Mouse (Mus musculus) adrenal gland, adult (tissue): ENCODE measurements around the gene Gm42906.
A peak's percentile ranks its signal among the peaks of the same experiment; 100 is the strongest.

Experiments
- DNase-seq, 2 experiments: peaks; one replicate each; pipeline ENCODE4 v3.0.0; 2022 to 2023; ENCODE audit warnings: low spot score in 1 of 2; ENCODE audit not compliant: inconsistent age in 2 of 2

Gm42906 gene

DNA sequence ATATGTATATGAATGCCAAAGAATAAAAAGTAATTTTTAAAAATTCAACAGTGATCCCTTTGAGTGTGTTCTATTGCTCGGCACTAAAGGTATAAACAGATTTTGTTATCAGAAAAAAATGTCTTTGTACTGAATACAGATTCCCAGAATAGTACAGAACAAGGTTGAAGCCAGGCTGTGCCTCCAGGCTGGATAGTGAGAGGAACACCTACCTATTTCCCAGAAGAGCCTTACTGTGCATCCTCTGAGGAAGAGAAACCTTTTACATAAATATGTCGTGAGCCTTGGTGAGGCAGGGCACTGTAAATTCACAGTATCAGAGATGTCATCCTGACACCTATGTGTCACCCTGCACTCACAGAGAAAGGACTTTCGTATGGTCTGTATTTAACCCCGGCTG is 31.8 kb downstream of the Gm42906 start:
- no peak for DNase-seq

- peak in 1 of 2 experiments; percentile 39 for DNase-seq
These were observed 33.3 kb downstream of the Gm42906 start for GRCm38 (mm10) chr5:151394690-151395089.

DNA sequence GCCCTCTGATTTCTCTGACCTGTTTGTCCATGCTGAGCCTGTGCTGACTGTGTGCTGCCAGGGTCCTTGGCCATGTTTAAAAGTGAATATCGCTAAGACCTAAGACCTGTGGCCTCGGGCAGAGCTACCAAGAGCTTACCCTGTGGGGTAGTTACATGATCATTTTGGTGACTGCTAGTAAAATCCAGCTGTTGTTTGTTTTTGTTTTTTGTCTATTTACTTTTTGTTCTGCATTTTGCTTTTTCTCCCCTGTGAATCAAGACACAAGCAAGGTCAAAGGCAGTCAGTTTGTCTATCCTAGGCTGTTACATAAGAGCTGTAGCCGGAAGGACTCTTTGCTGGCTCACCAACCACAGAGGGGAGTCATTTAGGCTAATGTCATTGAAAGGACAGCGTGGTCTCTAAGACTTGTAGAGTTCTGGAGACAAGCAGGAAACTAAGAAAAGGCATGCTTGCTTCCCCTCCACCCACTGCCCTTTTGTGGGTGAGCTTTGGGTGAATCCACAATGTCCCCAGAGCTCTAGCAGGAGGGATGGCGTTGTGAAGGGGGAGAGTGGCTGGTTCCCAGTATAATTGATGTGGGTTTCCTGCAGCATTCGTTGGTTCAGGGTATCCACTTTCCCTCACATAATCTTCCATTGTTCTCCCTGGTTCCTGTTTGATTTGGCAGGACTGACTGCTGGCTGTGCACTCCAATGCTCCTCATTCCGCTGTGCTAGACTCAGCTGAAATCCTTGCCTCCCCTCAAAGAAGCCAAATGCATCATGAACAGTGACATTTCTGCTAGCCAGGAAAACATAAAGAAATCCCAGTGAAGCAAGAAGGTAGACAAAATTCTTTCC is 33.9 kb downstream of the Gm42906 start:
- peak; percentile 15 to 63 for DNase-seq

DNA sequence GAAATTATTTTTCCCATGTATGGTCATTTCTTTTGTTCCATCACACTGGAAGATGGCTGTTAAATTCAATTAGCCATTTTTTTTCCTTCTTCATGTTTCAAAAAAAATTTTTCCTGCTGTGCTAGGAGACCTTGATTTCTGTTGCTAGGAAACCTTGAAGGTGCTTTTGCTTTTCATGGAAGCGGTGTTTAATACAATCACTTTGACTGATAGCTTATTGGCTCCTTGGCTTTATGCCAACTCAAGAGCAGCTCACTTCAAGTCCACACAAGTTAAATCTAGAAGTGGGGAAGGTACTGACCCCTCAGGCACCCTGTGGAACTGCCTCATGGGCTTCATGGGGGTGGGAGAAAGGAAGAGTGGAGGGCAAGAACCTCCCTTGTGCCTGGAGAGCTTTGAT is 38.1 kb downstream of the Gm42906 start:
- DNase-seq = peak in 1 of 2 experiments; percentile 61

DNA sequence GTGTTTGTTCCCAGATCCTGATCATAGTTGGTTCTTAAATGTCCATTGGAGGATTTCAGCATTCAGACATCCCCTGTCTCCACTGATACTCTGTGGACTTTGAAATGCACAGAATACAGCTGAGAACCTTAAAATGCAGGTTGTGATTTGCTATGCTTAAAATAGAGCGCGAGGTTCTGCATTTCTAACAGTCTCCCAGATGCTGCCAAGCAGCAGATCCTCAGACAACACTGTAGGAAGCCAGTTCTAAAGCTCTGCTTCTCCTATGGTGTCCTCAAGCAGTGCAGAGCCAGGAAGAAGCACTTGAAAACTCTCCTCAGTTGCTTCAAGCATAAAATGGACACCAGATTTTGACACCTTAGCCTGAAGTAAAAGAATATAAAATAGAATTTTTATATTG is 48.1 kb downstream of the Gm42906 start:
- DNase-seq = no peak

DNA sequence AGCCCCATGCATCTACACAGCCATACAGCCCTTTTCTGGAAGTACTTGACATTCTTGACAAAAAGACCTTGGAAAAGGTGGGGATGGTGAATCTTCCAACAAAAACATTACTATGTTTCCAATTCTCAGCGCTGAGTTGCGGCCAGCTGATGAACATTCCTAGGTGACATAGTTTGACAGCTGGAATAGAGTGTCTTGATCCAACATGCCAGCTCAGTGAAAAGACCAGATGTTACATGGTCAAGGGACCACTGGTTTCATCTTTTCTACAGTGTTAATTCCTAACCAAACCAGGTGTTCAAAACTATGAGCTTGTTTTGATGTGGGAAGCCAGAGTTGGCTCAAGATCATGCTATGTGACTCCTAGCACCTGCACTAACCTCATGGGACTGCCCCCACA is 48.8 kb downstream of the Gm42906 start:
- DNase-seq = no peak

GRCm38 (mm10) chr5:151376931-151377330 is 51.0 kb downstream of the Gm42906 start:
- DNase-seq = peak in 1 of 2 experiments; percentile 75

GRCm38 (mm10) chr5:151374825-151375224 is 53.1 kb downstream of the Gm42906 start:
- no peak for DNase-seq

- no peak for DNase-seq
These were observed 56.8 kb downstream of the Gm42906 start for GRCm38 (mm10) chr5:151371130-151371529.

- DNase-seq = peak in 1 of 2 experiments; percentile 79
These were observed 58.6 kb downstream of the Gm42906 start for GRCm38 (mm10) chr5:151369306-151369721.

DNA sequence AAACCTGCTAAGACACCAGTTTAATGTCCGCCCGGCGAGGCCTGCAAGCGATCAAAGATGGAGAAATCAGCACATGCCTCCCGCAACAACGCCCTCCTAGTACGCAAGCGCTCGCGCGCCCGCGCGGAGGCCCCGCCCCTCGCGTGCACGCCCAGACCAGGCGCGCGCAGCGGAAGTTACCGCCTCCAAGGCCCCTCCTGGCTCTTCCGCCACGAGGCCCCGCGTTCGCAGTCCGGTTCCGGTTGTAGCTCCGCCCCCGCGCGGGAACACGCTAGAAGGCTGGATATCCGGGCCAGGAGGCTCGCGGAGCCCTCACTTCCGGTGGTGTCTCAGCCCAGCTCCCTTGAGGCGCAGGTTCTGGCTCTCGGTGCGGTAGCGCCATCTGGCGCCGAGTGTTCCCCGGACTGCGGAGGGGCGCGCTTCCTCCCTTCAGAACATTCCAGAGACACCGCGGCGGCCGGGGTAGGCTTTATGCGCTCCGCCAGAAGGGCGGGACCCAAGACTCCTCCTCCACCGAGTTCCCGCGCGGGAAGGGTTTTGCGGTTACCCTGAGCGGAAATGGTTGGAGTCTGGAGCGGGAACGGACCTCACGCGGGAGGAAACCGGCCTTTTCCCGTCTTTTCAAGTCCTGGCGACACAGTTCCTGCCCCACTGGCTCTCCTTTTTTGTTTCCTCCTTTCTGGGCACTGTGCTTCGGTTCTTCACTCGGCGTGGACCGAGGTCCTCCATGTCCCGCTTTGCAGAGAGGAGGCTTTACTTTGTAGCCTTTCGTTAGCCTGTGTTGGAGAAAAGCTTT is 59.4 kb downstream of the Gm42906 start:
- peak; percentile 100 for DNase-seq

- no peak for DNase-seq
These were observed 60.0 kb downstream of the Gm42906 start for GRCm38 (mm10) chr5:151367881-151368394.

DNA sequence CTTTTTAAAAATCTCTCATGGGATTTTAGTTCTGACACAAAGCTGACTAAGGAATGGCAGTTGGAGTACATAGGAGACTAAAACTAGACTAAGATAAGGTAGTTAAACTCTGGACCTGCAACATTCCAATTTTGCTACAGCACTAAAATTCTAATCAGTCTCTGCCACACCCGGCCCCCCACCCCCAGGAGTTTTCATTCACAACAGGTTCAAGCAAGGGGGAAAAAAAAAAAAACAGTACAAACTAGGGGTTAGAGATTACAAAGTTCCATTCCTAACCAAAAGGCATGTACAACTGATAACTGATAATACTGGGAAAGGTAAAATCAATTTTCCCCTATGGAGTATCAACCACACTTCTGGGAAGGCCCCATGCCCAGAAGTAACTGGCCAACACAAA is 60.6 kb downstream of the Gm42906 start:
- no peak for DNase-seq

DNA sequence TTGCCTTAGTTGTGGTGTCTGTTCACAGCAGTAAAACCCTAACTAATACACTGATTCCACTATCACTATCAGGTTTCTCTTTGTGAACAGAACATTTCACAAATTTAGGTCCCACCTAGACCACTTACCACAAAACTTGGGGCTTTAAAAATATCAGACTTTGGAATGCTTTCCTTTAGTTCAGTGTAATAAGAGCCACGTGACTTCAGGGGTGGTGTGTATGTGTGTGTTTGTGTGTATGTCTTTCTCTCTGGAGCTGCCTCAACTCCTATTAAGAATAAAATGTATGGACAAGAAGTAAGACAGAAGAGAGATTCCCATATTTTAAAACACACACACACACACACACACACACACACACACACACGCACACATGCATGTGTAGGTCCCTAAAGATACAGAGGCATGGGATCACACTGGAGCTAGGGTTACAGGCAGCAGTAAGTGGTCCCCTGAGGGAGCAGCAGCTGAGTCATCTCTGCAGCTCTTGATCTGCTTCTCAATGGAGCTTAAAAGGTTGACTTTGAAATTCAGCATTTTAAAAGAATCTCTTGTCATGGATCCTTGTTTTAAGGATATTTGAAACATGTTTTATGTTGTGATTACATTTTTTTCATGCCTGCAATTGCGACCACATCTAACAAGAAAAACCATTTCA is 64.5 kb downstream of the Gm42906 start:
- no peak for DNase-seq

DNA sequence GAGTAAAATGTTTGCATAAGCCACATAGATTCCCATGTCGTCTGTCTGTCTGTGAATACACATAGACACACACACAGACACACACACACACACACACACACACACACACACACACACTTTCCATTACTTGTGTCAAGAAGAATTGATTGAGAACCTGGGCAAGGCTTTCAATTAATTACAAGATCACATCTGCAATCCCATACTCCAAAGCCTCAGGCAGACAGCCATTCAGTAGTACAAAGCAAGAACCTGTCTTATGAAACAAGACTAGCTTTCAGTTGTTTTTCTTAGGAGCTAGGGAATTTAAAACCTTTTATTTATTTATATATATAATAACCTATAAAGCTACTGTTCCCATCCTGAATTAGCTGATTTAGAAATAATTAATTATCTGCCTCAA is 78.3 kb downstream of the Gm42906 start:
- DNase-seq = no peak

- no peak for DNase-seq
These were observed 79.5 kb downstream of the Gm42906 start for GRCm38 (mm10) chr5:151348418-151348817.

DNA sequence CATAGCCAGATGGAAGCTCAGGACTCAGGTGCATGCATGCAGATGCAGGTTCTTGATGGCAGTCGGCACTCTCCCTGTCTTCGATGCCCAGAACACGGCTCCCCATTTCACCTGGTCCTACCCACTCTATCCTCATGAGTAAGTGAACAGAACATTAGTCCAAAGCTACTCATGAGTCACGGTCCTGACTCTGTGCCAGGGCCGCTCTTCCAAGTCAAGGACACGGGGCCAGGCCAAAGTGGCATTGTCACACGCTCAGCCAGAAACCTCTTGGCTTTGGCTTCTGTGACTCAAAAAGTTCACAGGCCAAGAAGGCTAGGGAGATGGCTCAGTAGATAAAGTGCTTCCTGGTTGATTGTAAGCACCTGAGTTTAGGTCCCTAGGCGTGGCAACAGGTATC is 81.3 kb downstream of the Gm42906 start:
- DNase-seq = peak; percentile 91 to 97

DNA sequence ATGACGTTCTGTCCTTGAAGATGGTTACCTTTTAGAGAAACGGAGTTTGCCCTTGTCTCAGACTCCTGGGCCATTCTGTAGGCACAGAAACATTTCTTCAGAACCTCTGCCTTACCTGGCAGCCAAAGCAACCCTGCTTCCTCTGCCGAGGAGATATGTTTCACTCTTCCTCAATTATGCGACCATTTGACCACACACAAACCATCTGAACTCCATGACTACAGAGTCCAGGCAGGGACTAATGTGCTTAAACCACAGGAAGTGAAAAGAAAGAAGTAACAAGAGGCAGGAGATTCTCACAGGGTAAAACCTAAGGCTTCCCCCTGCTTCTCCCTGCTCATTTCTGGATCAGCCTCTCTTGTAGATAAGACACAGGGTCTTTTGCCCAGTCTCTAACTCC is 83.2 kb downstream of the Gm42906 start:
- DNase-seq = no peak

GRCm38 (mm10) chr5:151333686-151334085 is 94.3 kb downstream of the Gm42906 start:
- DNase-seq = no peak

- DNase-seq = no peak
These were observed 94.8 kb downstream of the Gm42906 start for GRCm38 (mm10) chr5:151333191-151333594.
